ENCODE assay signal across 18 mouse cellular contexts in the genomic region with DNA sequence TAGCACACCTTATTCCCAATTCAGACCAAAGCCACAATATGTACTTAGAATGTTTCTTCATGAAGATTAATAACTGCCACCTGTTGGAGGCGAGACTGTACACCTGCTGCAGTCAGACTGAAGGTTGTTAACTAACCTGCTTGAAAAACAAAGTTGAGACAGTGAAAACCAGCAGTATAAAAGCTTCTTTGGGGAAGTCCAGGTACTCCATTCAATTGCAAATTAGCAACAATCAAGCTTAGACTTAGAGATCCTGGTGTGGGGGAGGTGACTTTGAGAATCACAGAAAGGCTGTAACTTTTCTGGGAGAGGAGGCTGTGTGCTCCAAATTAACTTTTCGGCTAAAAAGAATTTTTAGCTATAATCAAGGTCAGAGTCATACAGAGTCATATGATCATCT. TPM values are rescaled to one million over a fixed set of nuclear protein-coding genes. Genes with fewer than 3 reads are reported as not detected.
"Had no signal": no experiment of that assay in that cellular context is flagged by ENCODE, and none has a peak within 500 bp of the region (broad histone marks: within the 10 kb centered on the region; RNA-seq: fewer than 3 reads in every experiment).

No protein-coding gene starts in this region.

RNA-seq across cellular contexts. Expression of gene Atf7ip2, which starts 24.5 kb away (rescaled TPM):
- total RNA-seq: left cerebral cortex, postnatal 14 days; left cerebral cortex, postnatal 25 days; left cerebral cortex, postnatal 36 days; megakaryocyte-erythroid progenitor cell, adult 5-6 weeks; monocyte, adult 5-6 weeks had no signal
- polyA plus RNA-seq: liver, adult 2 months; liver, postnatal 0 days; lung, adult 2 months; myocyte had no signal

RNA-seq across cellular contexts. Expression of gene Rpl39l, which starts 47.0 kb away (rescaled TPM):
- total RNA-seq: left cerebral cortex, postnatal 10 days; left cerebral cortex, postnatal 14 days; left cerebral cortex, postnatal 25 days; left cerebral cortex, postnatal 36 days; left cerebral cortex, postnatal 4 days; liver, adult 2 months; megakaryocyte-erythroid progenitor cell, adult 5-6 weeks; midbrain, postnatal 0 days; monocyte, adult 5-6 weeks had no signal
- polyA plus RNA-seq: liver, adult 2 months; lung, adult 2 months; lung, embryonic 14.5 days; lung, embryonic 16.5 days; midbrain, embryonic 11.5 days; midbrain, embryonic 13.5 days; midbrain, postnatal 0 days; myocyte; neural tube, embryonic 11.5 days; neural tube, embryonic 12.5 days had no signal
